Mouse (Mus musculus) neural tube, embryonic 13.5 days (tissue): ENCODE results near the gene Borcs6. TPM values are rescaled to one million over a fixed set of nuclear protein-coding genes. Genes with fewer than 3 reads are reported as not detected.
A peak's percentile ranks its signal among the peaks of the same experiment; 100 is the strongest.
"Not testable (repeated sequence)": the region's sequence is repeated elsewhere in the genome, so short reads cannot be mapped to it uniquely, and the experiment has no call there.

ENCODE experiments used
- ATAC-seq: fragments of 200-750 bp; cut with Nextera tagmentation; 2 replicates; pipeline ENCODE4 v1.8.0; 2017; ENCODE audit warnings: low read depth, mild to moderate bottlenecking, moderate TSS enrichment, moderate library complexity
- H3K27ac ChIP-seq: fragments of 300-500 bp; sonication (generic); replicated peaks from 2 replicates; pipeline ENCODE4 v1.5.1; 2015; ENCODE audit warnings: moderate library complexity, mild to moderate bottlenecking, inconsistent platforms
- H3K27me3 ChIP-seq: fragments of 300-500 bp; sonication (generic); 2 replicates; pipeline ENCODE4 v1.6.1; 2015; ENCODE audit warnings: mild to moderate bottlenecking, inconsistent platforms
- H3K36me3 ChIP-seq: fragments of 300-500 bp; sonication (generic); 2 replicates; pipeline ENCODE4 v1.6.1; 2015; ENCODE audit warnings: mild to moderate bottlenecking, inconsistent platforms
- H3K4me1 ChIP-seq: fragments of 300-500 bp; sonication (generic); replicated peaks from 2 replicates; pipeline ENCODE4 v1.6.1; 2015; ENCODE audit warnings: inconsistent platforms
- H3K4me2 ChIP-seq: fragments of 300-500 bp; sonication (generic); 2 replicates; pipeline ENCODE4 v1.6.1; 2015; ENCODE audit warnings: inconsistent platforms, mild to moderate bottlenecking, moderate library complexity
- H3K4me3 ChIP-seq: fragments of 300-500 bp; sonication (generic); 2 replicates; pipeline ENCODE4 v1.5.1; 2015; ENCODE audit warnings: mild to moderate bottlenecking, inconsistent platforms
- H3K9ac ChIP-seq: fragments of 300-500 bp; sonication (generic); 2 replicates; pipeline ENCODE4 v1.6.1; 2015; ENCODE audit warnings: moderate library complexity, mild to moderate bottlenecking, inconsistent platforms
- H3K9me3 ChIP-seq: fragments of 300-500 bp; sonication (generic); 2 replicates; pipeline ENCODE4 v1.6.1; 2016; ENCODE audit warnings: inconsistent platforms
- WGBS: fragments of 180-500 bp; shearing (Covaris S2); methylation state at CpG from one replicate; pipeline ENCODE4 v1.1.7; 2015; 5-methylcytosine and 5-hydroxymethylcytosine counted together
- polyA plus RNA-seq: library from polyadenylated mRNA; unstranded; fragments of >200 nt; fragmentation: Nextera tagmentation; extraction: Ambion mirVana; gene quantifications from 2 replicates; pipeline ENCODE4 v1.2.1, GENCODE M21; 2015

Gene Borcs6
- 14.7 and 16.8 TPM in 2 replicates for polyA plus RNA-seq

DNA sequence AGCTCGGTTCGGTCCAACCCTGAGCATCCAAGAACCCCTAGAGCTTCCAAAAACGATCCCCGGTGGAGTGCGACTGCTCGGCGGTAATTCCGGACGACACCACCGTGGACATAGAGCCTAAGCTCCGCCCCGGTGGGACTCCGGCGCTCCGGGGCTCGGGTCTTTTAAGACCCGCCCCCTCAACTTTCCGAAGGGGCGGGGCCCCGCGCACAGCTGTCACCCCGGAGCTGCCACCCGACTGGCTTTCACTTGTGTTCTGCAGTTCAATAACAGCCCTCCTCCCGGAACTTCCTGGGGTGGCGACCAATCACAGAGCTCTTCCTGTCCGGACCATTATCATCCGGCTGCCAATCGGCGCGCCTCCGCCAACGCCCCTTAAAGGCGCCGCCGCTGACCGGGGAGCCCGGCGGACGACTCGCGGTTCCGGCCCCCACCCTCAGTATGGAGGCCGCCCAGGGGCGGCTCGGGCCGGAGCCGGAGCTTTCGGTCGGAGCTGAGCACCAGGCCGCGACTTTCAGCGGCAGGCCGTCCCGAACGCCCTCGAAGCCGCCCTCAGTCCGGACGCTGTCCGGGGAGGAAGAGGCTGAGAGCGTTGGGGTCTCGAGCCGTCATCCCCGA lies at the start of gene Borcs6:
Gene Borcs6 (plus strand): TSS at position 361 of the 618 bp plus-strand sequence.
- no peaks in the 10 kb centered on the region for H3K27me3 ChIP-seq
- peaks cover 41% of the 10 kb centered on the region for H3K4me1 ChIP-seq
- H3K27ac ChIP-seq, result peak within 1 kb of the TSS; percentile 95
- peak within 1 kb of the TSS; percentile 90 for H3K9ac ChIP-seq
- H3K9me3 ChIP-seq, result no peaks in the 10 kb centered on the region
- peak within 1 kb of the TSS; percentile 91 for H3K4me2 ChIP-seq
- under 1% methylated on average over 64 of the region's 64 CpGs for WGBS
- H3K4me3 ChIP-seq, result peak within 1 kb of the TSS; percentile 81
- ATAC-seq, result peak; percentile 93
- no peaks in the 10 kb centered on the region for H3K36me3 ChIP-seq

DNA sequence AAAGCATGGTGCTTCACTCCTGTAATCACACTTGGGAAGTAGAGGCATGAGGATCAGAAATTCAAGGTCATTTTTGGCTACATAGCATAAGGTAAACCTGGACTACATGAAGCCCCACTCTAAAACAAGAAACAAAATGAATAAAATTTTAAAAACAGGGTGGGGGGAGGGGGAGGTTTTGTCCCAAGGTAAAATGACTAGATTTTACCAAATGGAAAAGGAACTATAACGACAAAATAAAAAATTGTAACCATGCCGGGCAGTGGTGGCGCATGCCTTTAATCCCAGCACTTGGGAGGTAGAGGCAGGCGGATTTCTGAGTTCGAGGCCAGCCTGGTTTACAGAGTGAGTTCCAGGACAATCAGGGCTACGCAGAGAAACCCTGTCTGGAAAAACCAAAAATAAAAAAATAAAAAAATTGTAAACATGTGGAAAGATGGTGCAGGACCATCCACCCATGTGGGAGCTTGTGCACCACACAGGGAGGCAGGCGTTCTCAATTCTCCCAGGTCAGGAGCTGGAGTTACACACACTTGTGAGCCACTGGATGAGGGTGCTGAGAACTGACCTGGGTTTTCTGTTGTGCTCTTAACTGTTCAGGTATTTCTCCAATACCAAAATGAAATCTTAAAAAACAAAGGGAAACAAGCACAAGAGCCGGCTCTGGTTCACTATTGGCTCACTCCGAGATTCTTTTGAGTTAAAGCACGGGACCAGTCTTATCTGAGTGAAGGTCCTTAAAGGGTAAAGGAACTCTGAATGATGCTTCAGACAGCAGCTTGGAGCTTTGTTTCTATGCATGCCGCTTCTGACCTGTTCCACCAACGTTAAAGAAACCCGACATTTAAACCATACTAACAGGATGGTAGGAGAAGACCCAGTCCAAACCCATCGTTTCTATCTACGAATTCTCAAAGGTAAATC lies 48.9 kb upstream of the Borcs6 start:
- Histone ChIP-seq H3K4me3 (no peak overlapping the region), H3K4me1 (peaks cover 28% of the 10 kb centered on the region), H3K4me2 (peak overlapping the region; percentile 86), H3K9ac (no peak overlapping the region), H3K27ac (no peak overlapping the region; the same call in 1 of the 2 replicates), H3K36me3 (no peaks in the 10 kb centered on the region), H3K9me3 (no peaks in the 10 kb centered on the region), H3K27me3 (no peaks in the 10 kb centered on the region)
- 91% methylated on average over 15 of the region's 15 CpGs for WGBS
- ATAC-seq, result no peak

DNA sequence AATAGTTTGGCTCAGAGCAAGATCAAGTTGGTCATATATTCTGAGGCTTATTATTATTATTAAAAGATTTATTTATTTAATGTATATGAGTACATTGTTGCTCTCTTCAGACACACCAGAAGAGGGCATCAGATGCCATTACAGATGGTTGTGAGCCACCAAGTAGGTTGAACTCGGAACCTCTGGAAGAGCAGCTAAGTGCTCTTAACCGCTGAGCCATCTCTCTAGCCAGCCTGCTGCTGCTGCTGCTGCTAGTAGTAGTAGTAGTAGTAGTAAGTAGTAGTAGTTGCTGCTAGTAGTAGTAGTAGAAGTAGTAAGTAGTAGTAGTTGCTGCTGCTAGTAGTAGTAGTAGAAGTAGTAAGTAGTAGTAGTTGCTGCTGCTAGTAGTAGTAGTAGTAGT lies 48.1 kb upstream of the Borcs6 start:
- 75% methylated on average over 2 of the region's 2 CpGs for WGBS

DNA sequence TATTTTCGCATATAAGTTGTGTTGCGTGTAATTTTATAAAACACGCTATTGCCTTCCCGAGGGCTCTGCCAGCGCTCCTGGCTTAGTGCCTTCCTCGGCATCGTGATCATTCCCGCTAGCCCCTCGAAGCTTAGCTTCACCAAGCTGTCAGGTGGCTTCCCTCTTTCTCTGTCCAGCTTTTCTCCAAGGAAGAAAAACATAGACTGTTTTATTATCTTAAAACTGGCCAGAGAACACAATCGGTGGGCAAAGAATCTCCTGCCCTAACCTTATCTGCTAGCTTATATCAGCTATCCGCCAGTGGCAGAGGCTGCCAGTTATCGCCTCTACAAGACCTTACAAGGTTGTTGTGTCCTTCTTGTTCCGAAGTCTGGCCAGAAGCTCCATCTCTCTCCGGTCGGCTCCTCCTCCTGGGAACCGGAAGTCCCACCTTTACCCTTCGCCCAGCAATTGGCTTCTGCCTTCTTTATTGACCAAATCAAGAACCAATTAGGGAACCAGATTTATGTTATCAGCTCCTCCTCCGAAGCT lies 47.4 kb upstream of the Borcs6 start:
- H3K27me3 ChIP-seq, result no peaks in the 10 kb centered on the region
- WGBS, result 2% methylated on average over 18 of the region's 18 CpGs
- peaks cover 34% of the 10 kb centered on the region for H3K4me1 ChIP-seq
- H3K4me3 ChIP-seq, result peak overlapping the region; percentile 54
- peak; percentile 59 for ATAC-seq
- peak overlapping the region; percentile 86 for H3K4me2 ChIP-seq
- H3K27ac ChIP-seq, result peak overlapping the region; percentile 92
- H3K9ac ChIP-seq, result peak overlapping the region; percentile 84
- no peaks in the 10 kb centered on the region for H3K9me3 ChIP-seq
- H3K36me3 ChIP-seq, result no peaks in the 10 kb centered on the region

More for the DNA sequence above, 48.1 kb upstream of the Borcs6 start:
- Histone ChIP-seq H3K9ac (peak overlapping the region; percentile 84), H3K4me3 (peak overlapping the region; percentile 54), H3K27ac (peak overlapping the region; percentile 92), H3K4me1 (peaks cover 29% of the 10 kb centered on the region), H3K4me2 (peak overlapping the region; percentile 86)
- ATAC-seq, H3K36me3 ChIP-seq, H3K9me3 ChIP-seq, H3K27me3 ChIP-seq: not testable (repeated sequence)

DNA sequence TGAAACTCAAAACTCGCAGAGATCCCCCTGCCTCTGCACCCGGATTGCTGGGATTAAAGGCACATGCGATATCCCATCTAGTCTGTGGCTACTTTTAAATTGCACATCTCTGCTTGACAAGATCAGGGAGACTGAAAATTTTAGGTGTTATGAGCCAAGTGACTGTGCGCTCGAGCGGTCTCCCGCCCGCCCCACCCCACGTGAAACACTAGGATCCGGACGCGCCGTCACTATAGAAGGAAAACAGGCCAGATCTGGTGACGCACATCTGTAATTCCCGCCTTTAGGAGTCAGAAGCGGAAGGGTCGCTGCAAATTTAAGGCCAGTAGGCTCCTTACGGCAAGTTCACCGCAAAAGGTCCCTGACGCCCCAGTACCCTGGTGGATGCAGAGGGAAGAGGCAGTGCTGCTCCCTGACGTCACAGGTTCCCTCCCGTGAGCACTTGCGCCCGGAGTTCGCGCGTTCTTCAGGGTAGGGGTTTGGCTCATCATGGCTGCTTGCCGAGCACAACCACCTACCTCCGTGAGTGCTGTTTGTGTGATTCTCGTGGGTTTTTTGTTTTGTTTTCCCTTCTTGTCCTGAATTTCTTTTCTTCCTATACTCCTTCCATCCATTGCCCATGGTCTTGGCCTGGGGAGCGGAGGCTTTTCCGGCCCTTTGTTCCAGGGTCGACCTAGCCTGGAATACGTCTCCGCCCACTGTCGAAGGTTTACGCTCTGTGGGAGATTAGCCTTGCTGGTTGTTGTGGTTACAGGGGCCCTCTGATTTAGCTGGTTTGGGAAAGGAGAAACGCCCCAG lies 43.7 kb upstream of the Borcs6 start, which contains the start of gene Ctc1:
Gene Ctc1 (plus strand): TSS at position 268 of the 798 bp plus-strand sequence.
- Histone ChIP-seq H3K27me3 (no peaks in the 10 kb centered on the region), H3K9ac (peak within 1 kb of the TSS; percentile 90), H3K36me3 (0 out of 2 replicates have a peak, but pooled peaks cover under 1% of the 10 kb centered on the region), H3K9me3 (no peaks in the 10 kb centered on the region), H3K4me3 (peak within 1 kb of the TSS; percentile 71), H3K4me1 (peaks cover 29% of the 10 kb centered on the region), H3K27ac (peak within 1 kb of the TSS; percentile 88), H3K4me2 (peak within 1 kb of the TSS; percentile 84)
- ATAC-seq, result peak; percentile 93
- WGBS, result 4% methylated on average over 38 of the region's 38 CpGs

DNA sequence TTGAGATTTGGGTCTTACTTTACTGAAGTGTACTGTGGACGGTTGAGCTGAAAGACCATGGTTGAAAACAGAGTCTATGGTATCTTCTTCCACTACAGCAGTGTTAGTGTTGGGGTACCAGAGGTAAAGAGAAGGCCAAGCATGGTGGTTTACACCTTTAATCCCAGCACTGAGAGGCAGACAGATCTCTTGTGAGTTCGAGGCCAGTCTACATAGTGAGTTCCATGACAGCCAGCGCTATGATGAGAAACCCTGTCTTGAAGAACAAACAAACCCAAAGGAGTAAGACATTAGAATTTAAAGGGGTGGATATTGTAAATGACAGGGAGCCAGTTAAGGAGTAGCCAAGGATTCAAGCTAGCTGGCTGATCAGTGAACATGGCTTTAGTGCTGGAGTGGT lies 42.8 kb upstream of the Borcs6 start:
- no peak for ATAC-seq
- no peaks in the 10 kb centered on the region for H3K9me3 ChIP-seq
- H3K4me2 ChIP-seq, result peak overlapping the region; percentile 84
- peaks cover 21% of the 10 kb centered on the region for H3K4me1 ChIP-seq
- peak overlapping the region; percentile 71 for H3K4me3 ChIP-seq
- peak overlapping the region; percentile 90 for H3K9ac ChIP-seq
- H3K36me3 ChIP-seq, result peaks cover 10% of the 10 kb centered on the region
- 70% methylated on average over 3 of the region's 3 CpGs for WGBS
- H3K27ac ChIP-seq, result peak overlapping the region; percentile 88
- no peaks in the 10 kb centered on the region for H3K27me3 ChIP-seq

DNA sequence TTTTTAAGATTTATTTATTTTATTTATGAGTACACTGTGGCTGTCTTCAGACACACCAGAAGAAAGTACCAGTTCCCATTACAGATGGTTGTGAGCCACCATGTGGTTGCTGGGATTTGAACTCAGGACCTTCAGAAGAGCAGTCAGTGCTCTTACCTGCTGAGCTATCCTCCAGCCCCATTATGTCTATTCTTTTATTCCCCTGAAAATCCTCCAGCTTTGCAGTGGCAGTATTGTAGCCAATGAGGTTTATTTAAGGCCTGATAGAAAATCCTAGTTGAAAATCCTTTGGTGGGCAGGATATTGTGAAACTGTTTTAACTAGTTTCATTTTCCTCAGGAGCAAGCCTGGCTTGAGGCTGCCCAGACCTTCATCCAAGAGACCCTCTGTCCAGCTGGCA lies 38.8 kb upstream of the Borcs6 start:
- Histone ChIP-seq H3K4me2 (no peak overlapping the region), H3K4me3 (no peak overlapping the region), H3K9ac (no peak overlapping the region), H3K27me3 (no peaks in the 10 kb centered on the region), H3K27ac (no peak overlapping the region), H3K36me3 (peaks cover 49% of the 10 kb centered on the region), H3K4me1 (peaks cover 11% of the 10 kb centered on the region), H3K9me3 (no peaks in the 10 kb centered on the region)
- ATAC-seq, result no peak

DNA sequence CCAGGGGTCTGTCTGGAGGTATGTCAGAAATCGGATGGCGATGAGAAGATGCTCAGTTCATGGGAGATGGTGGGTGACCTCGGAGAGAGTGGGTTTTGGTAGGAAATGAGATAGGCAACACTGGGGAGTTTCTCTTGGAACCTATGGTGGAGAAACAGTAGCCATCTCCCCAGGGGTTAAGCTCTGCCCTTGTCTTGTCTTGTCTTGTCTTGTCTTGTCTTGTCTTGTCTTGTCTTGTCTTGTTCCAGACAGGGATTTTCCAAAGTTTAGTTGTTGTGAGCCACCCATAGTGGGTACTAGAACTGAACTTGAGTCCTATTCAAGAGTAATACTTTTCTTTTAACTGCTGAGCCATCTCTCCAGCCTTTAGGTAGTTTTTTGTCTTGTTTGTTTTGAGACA lies 33.0 kb upstream of the Borcs6 start:
- no peaks in the 10 kb centered on the region for H3K27me3 ChIP-seq
- H3K4me1 ChIP-seq, result no peaks in the 10 kb centered on the region
- H3K9me3 ChIP-seq, result no peaks in the 10 kb centered on the region
- H3K4me3 ChIP-seq, result no peak overlapping the region
- H3K9ac ChIP-seq, result no peak overlapping the region
- no peak for ATAC-seq
- H3K4me2 ChIP-seq, result no peak overlapping the region
- H3K27ac ChIP-seq, result no peak overlapping the region
- H3K36me3 ChIP-seq, result peaks cover 99% of the 10 kb centered on the region
- WGBS, result 93% methylated on average over 3 of the region's 3 CpGs

DNA sequence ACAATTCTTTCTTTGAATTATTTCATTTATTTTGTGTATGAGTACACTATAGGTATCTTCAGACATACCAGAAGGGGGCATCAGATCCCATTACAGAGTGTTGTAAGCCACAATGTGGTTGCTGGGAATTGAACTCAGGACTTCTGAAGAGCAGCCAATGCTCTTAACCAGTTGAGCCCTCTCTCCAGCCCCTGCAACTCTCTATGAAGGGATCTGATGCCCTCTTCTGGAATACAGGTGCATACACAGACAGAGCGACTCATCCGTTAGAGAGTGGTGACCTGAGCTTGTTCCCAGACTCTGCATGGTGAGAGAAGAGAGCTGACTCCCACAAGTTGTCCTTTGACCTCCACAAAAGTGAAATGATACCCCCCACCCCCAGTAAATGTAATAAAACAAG lies 30.7 kb upstream of the Borcs6 start:
- H3K27me3 ChIP-seq, result no peaks in the 10 kb centered on the region
- no peak overlapping the region for H3K4me3 ChIP-seq
- 66% methylated on average over 2 of the region's 2 CpGs for WGBS
- H3K4me2 ChIP-seq, result no peak overlapping the region
- no peaks in the 10 kb centered on the region for H3K4me1 ChIP-seq
- ATAC-seq, result no peak
- peaks cover 95% of the 10 kb centered on the region for H3K36me3 ChIP-seq
- H3K9me3 ChIP-seq, result no peaks in the 10 kb centered on the region
- no peak overlapping the region for H3K9ac ChIP-seq
- no peak overlapping the region for H3K27ac ChIP-seq

DNA sequence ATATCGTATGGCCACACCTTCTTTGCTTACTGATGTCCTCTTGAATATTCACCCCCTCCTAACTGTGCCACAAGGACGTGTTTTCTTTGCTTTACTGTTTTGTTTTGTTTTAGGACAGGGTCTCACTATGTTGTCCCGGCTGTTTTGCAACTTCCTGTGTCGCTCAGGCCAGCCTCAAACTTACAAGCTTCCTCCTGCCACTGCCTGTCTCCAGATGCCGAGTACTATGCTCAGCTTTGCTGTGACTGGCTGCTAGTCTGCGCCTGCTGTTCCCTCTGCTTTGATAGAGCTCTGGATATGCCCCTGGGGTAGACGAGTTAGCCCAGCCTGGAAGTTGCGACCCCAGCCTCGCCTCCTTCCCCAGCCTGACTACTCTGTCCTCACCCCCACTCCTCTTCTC lies 26.0 kb upstream of the Borcs6 start:
- no peak overlapping the region for H3K27ac ChIP-seq
- ATAC-seq, result no peak
- H3K4me1 ChIP-seq, result peaks cover 21% of the 10 kb centered on the region
- no peak overlapping the region for H3K4me3 ChIP-seq
- WGBS, result 83% methylated on average over 9 of the region's 9 CpGs
- H3K9me3 ChIP-seq, result no peaks in the 10 kb centered on the region
- no peaks in the 10 kb centered on the region for H3K27me3 ChIP-seq
- H3K4me2 ChIP-seq, result no peak overlapping the region
- H3K36me3 ChIP-seq, result peaks cover 63% of the 10 kb centered on the region
- no peak overlapping the region for H3K9ac ChIP-seq

DNA sequence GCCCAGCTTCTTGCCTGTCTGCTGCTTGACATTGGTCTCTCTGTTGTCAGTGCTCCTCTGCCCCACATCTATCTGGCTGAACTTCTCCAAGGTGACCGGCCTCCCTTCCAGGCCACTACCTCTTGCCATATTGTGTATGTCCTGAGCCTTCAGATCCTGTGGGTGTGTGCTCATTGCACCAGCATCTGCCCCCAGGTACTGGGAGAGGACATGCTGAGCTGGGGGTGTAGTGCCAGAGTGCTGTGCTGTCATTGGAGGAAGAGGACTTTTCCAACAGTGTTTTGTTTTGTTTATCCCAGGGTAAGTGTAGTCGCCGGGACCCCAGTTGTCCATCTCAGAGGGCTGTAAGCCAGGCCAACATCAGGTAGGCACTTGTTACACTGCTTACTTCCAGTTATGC lies 24.9 kb upstream of the Borcs6 start:
- H3K9me3 ChIP-seq, result no peaks in the 10 kb centered on the region
- no peak overlapping the region for H3K27ac ChIP-seq
- H3K4me3 ChIP-seq, result no peak overlapping the region
- WGBS, result 97% methylated on average over 3 of the region's 3 CpGs
- no peaks in the 10 kb centered on the region for H3K27me3 ChIP-seq
- H3K9ac ChIP-seq, result no peak overlapping the region
- H3K4me1 ChIP-seq, result peaks cover 31% of the 10 kb centered on the region
- no peak for ATAC-seq
- no peak overlapping the region for H3K4me2 ChIP-seq
- H3K36me3 ChIP-seq, result peaks cover 53% of the 10 kb centered on the region
